Mouse (Mus musculus): Measurements from ENCODE around the gene Tead1. TPM values are rescaled to one million over a fixed set of nuclear protein-coding genes. Genes with fewer than 3 reads are reported as not detected.
A peak's percentile ranks its signal among the peaks of the same experiment; 100 is the strongest.

Gene Tead1
- polyA plus RNA-seq, 1 experiment from 2014 or later = 16.9 TPM

GRCm38 (mm10) chr7:112954351-112955102, 275.4 kb downstream of the Tead1 start:
- Histone ChIP-seq H3K36me3 (no peaks in the 10 kb centered on the region), H3K27me3 (peaks cover 68% of the 10 kb centered on the region)
- WGBS = under 1% methylated on average over 80 of the region's 82 CpGs

GRCm38 (mm10) chr7:112955103-112955827, 276.1 kb downstream of the Tead1 start:
- Histone ChIP-seq H3K27me3 (peaks cover 68% of the 10 kb centered on the region), H3K9me3 (no peaks in the 10 kb centered on the region), H3K36me3 (no peaks in the 10 kb centered on the region), H3K4me3 (replicated peaks) (peak overlapping the region; percentile 50), H3K27ac (no peak overlapping the region), H3K4me1 (replicated peaks) (peaks cover 22% of the 10 kb centered on the region), H3K4me2 (replicated peaks) (peak overlapping the region; percentile 81), H3K9ac (replicated peaks) (peak overlapping the region; percentile 62)
- ATAC-seq = peak; percentile 64
- WGBS = 2% methylated on average over 40 of the region's 40 CpGs

More at GRCm38 (mm10) chr7:112954351-112955102, 275.4 kb downstream of the Tead1 start:
- H3K9ac ChIP-seq (replicated peaks) = peak overlapping the region; percentile 62
- H3K4me2 ChIP-seq (replicated peaks) = peak overlapping the region; percentile 81
- peaks cover 22% of the 10 kb centered on the region for H3K4me1 ChIP-seq (replicated peaks)
- H3K4me3 ChIP-seq (replicated peaks) = peak overlapping the region; percentile 50
- no peak overlapping the region for H3K27ac ChIP-seq
- ATAC-seq = peak; percentile 62; the same call in 1 of the 2 replicates
- no peaks in the 10 kb centered on the region for H3K9me3 ChIP-seq

- Histone ChIP-seq H3K27me3 (peaks cover 65% of the 10 kb centered on the region), H3K9me3 (no peaks in the 10 kb centered on the region), H3K4me1 (replicated peaks) (peaks cover 22% of the 10 kb centered on the region), H3K36me3 (no peaks in the 10 kb centered on the region), H3K4me2 (replicated peaks) (0 out of 2 replicates have a peak overlapping the region, but pooled peaks have one; percentile 81), H3K4me3 (replicated peaks) (peak overlapping the region; percentile 50; the same call in 1 of the 2 replicates), H3K27ac (no peak overlapping the region), H3K9ac (replicated peaks) (no peak overlapping the region)
- WGBS = 42% methylated on average over 3 of the region's 3 CpGs
- ATAC-seq = no peak
Measured at GRCm38 (mm10) chr7:112955955-112956354, 276.8 kb downstream of the Tead1 start.

Small RNA genes within 50 kb of the gene (microRNA-seq; reads per million reads assigned to microRNA genes)
- gene Gm44462 = not detected
